Mouse (Mus musculus): Measurements from ENCODE around the gene Sik1.

DNA sequence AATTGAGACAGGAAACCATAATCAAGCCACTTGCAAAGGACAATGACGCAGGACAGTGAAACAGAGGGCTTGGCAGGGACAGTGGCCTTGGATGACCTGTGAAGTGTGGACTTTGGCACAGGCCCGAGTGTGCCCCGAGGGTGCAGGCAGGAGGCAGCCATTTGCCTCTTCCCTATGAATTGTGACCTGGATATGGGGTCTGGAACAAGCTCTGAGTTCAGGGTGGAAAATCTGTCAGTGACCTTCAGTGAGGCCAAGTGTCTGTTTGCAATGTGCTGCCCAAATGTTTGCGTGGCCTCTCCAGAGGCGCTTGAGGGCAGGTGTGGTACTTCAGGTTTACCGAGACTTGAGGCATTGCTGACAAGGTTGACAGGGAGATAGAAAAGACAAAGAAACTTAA is 6.5 kb upstream of the Sik1 start:
- no peak for TF ChIP-seq POLR2A (IDR thresholded peaks at IDR 0.05; ENCODE audit: extremely low read depth, insufficient read depth, low read length)
- no peak for TF ChIP-seq CTCF (IDR thresholded peaks at IDR 0.05; ENCODE audit: extremely low read depth, insufficient read depth, low read length)
